Mouse (Mus musculus) skeletal muscle tissue, postnatal 0 days (tissue): ENCODE measurements around the gene Gm20894. TPM values are rescaled to one million over a fixed set of nuclear protein-coding genes. Genes with fewer than 3 reads are reported as not detected.

Source experiments
- polyA plus RNA-seq: library from polyadenylated mRNA; unstranded; fragments of >200 nt; fragmentation: Nextera tagmentation; extraction: Ambion mirVana; gene quantifications from 2 replicates; pipeline ENCODE4 v1.2.1, GENCODE M21; 2015

Gene Gm20894
- polyA plus RNA-seq, result not detected in 2 replicates

DNA sequence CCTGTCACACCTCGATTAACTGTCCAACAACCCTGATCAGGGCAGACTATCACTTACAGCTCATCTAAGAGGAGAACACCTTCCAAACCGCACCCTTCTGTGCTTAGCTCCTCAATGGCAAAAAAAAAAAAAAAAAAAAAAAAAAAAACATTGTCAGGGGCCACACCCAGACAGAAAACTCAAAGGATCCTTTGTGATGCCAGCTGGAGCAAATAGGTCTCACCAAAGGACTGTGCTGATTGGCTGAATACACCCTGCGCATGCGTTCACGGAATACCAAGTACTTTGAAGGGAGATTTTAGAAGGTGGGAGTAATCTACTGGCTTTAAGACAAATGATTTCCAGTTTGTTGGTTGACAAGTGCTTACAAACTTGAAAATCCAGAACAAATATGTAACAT, at the start of gene Gm20894:
Gene Gm20894, minus strand, starts transcription at position 101 of the 400 bp plus-strand sequence.

